Mouse (Mus musculus) thymus, adult 18-20 months (tissue): ENCODE results near the gene Cadm1.

Experiments used
- DNase-seq, 2 experiments: peaks; one replicate each; pipeline ENCODE4 v3.0.0; 2022; ENCODE audit warnings: mixed read lengths in 2 of 2

Cadm1 gene

GRCm38 (mm10) chr9:47552960-47553575 lies 23.1 kb downstream of the Cadm1 start:
- no peak for DNase-seq

GRCm38 (mm10) chr9:47560726-47561125 lies 30.8 kb downstream of the Cadm1 start:
- DNase-seq = no peak

GRCm38 (mm10) chr9:47561596-47561995 lies 31.6 kb downstream of the Cadm1 start:
- DNase-seq = no peak

- DNase-seq = no peak
These were observed 35.1 kb downstream of the Cadm1 start for GRCm38 (mm10) chr9:47565088-47565487.

- no peak for DNase-seq
These were observed 37.9 kb downstream of the Cadm1 start for GRCm38 (mm10) chr9:47567873-47568272.

GRCm38 (mm10) chr9:47570184-47570583 lies 40.2 kb downstream of the Cadm1 start:
- no peak for DNase-seq

- no peak for DNase-seq
These were observed 41.5 kb downstream of the Cadm1 start for GRCm38 (mm10) chr9:47571461-47571860.

GRCm38 (mm10) chr9:47572132-47572531 lies 42.2 kb downstream of the Cadm1 start:
- DNase-seq = no peak

- DNase-seq = no peak
These were observed 43.5 kb downstream of the Cadm1 start for GRCm38 (mm10) chr9:47573456-47573855.

GRCm38 (mm10) chr9:47574710-47575414 lies 44.9 kb downstream of the Cadm1 start:
- no peak for DNase-seq

GRCm38 (mm10) chr9:47575764-47576163 lies 45.8 kb downstream of the Cadm1 start:
- DNase-seq = no peak

- DNase-seq = no peak
These were observed 49.5 kb downstream of the Cadm1 start for GRCm38 (mm10) chr9:47579464-47579863.

- no peak for DNase-seq
These were observed 51.8 kb downstream of the Cadm1 start for GRCm38 (mm10) chr9:47581576-47582365.

GRCm38 (mm10) chr9:47583241-47583640 lies 53.3 kb downstream of the Cadm1 start:
- DNase-seq = no peak

GRCm38 (mm10) chr9:47586176-47586575 lies 56.2 kb downstream of the Cadm1 start:
- DNase-seq = no peak

GRCm38 (mm10) chr9:47586839-47587238 lies 56.9 kb downstream of the Cadm1 start:
- no peak for DNase-seq

- DNase-seq = no peak
These were observed 57.7 kb downstream of the Cadm1 start for GRCm38 (mm10) chr9:47587577-47588194.

- DNase-seq = no peak
These were observed 59.9 kb downstream of the Cadm1 start for GRCm38 (mm10) chr9:47589832-47590231.

- DNase-seq = no peak
These were observed 71.6 kb downstream of the Cadm1 start for GRCm38 (mm10) chr9:47601541-47601940.

GRCm38 (mm10) chr9:47603971-47604370 lies 74.0 kb downstream of the Cadm1 start:
- DNase-seq = no peak

GRCm38 (mm10) chr9:47605628-47606027 lies 75.7 kb downstream of the Cadm1 start:
- DNase-seq = no peak

GRCm38 (mm10) chr9:47608441-47608840 lies 78.5 kb downstream of the Cadm1 start:
- DNase-seq = no peak

GRCm38 (mm10) chr9:47608921-47609320 lies 78.9 kb downstream of the Cadm1 start:
- no peak for DNase-seq
